Comparison of ENCODE assay signal across 7 mouse cellular contexts in genomic region chr19:45014981-45015402, GRCm38 (mm10). TPM values are rescaled to one million over a fixed set of nuclear protein-coding genes. Genes with fewer than 3 reads are reported as not detected.
DNase-seq lines count a peak whose midpoint lies in the region; ATAC-seq and TF ChIP-seq lines count a peak whose summit lies in the region.

No protein-coding gene starts in this region.

- H3K9ac ChIP-seq in ES-E14 (ENCODE audit: insufficient read depth, low read depth, low read length, poor library complexity, severe bottlenecking) = peak overlapping the region; percentile 68
- H3K9ac ChIP-seq in forebrain, embryonic 14.5 days (ENCODE audit: low read length) = peak overlapping the region; percentile 87
- peak overlapping the region; percentile 77 for H3K9ac ChIP-seq in limb, embryonic 13.5 days
- peak overlapping the region; percentile 54 for H3K9ac ChIP-seq in midbrain, embryonic 13.5 days (replicated peaks)

- no peak for ATAC-seq in forebrain, embryonic 14.5 days
- peak; percentile 26 for ATAC-seq in limb, embryonic 13.5 days (ENCODE audit: low FRiP score, low read depth)
- no peak for ATAC-seq in midbrain, embryonic 13.5 days

- no peak for TF ChIP-seq CTCF in bone marrow, adult 2 months (IDR thresholded peaks at IDR 0.05; ENCODE audit: control insufficient read depth, insufficient read depth, low read length)

- under 1% methylated on average over 25 of the region's 25 CpGs for WGBS in bone marrow, adult 2 months
- WGBS in forebrain, embryonic 14.5 days = under 1% methylated on average over 25 of the region's 25 CpGs
- under 1% methylated on average over 25 of the region's 25 CpGs for WGBS in hindbrain, embryonic 10.5 days
- 0% methylated on average over 25 of the region's 25 CpGs for WGBS in limb, embryonic 13.5 days
- WGBS in midbrain, embryonic 13.5 days = under 1% methylated on average over 25 of the region's 25 CpGs

- H3K9me3 ChIP-seq in ES-E14 (ENCODE audit: control insufficient read depth, insufficient read depth, low read depth, low read length) = no peaks in the 10 kb centered on the region
- H3K9me3 ChIP-seq in forebrain, embryonic 14.5 days (replicated peaks; ENCODE audit: control insufficient read depth, low read length) = no peaks in the 10 kb centered on the region
- H3K9me3 ChIP-seq in hindbrain, embryonic 10.5 days = no peaks in the 10 kb centered on the region
- no peaks in the 10 kb centered on the region for H3K9me3 ChIP-seq in limb, embryonic 13.5 days
- no peaks in the 10 kb centered on the region for H3K9me3 ChIP-seq in midbrain, embryonic 13.5 days

- H3K4me2 ChIP-seq in forebrain, embryonic 14.5 days (ENCODE audit: low read length) = peak overlapping the region; percentile 89
- H3K4me2 ChIP-seq in limb, embryonic 13.5 days (replicated peaks) = peak overlapping the region; percentile 91
- peak overlapping the region; percentile 78 for H3K4me2 ChIP-seq in midbrain, embryonic 13.5 days (replicated peaks)

- DNase-seq in ES-E14 (ENCODE audit: low read depth, low spot score) = no peak
- DNase-seq in forebrain, embryonic 14.5 days (ENCODE audit: low spot score) = peak; percentile 42
- peak; percentile 49 for DNase-seq in hindbrain, embryonic 10.5 days (ENCODE audit: low spot score)
- peak; percentile 66 for DNase-seq in urinary bladder, adult 2 months (ENCODE audit: low spot score)

- H3K36me3 ChIP-seq in ES-E14 (ENCODE audit: control insufficient read depth, insufficient read depth, low read length, poor library complexity, severe bottlenecking) = peaks cover 20% of the 10 kb centered on the region
- peaks cover 26% of the 10 kb centered on the region for H3K36me3 ChIP-seq in forebrain, embryonic 14.5 days (ENCODE audit: control insufficient read depth, insufficient read depth, low read length)
- peaks cover 29% of the 10 kb centered on the region for H3K36me3 ChIP-seq in hindbrain, embryonic 10.5 days
- H3K36me3 ChIP-seq in limb, embryonic 13.5 days = peaks cover 25% of the 10 kb centered on the region
- peaks cover 20% of the 10 kb centered on the region for H3K36me3 ChIP-seq in midbrain, embryonic 13.5 days

- in situ Hi-C loops in ES-E14 (cut with MboI; ENCODE audit: low sequenced_read_pairs in 2 of 2, unreplicated experiment in 2 of 2) = no loop called here

- no peak for TF ChIP-seq POLR2A in bone marrow, adult 2 months (IDR thresholded peaks at IDR 0.05; ENCODE audit: borderline replicate concordance, control insufficient read depth, low read depth, low read length)

- H3K4me3 ChIP-seq in ES-E14 (ENCODE audit: insufficient read depth in 1 of 2, low read depth in 1 of 2, low read length in 2 of 2, poor library complexity in 1 of 2, severe bottlenecking in 1 of 2) = peak overlapping the region; percentile 72 to 76
- peak overlapping the region; percentile 61 for H3K4me3 ChIP-seq in bone marrow, adult 2 months (replicated peaks; ENCODE audit: control insufficient read depth, low read depth, low read length)
- peak overlapping the region; percentile 63 for H3K4me3 ChIP-seq in forebrain, embryonic 14.5 days (ENCODE audit: low read depth, low read length)
- H3K4me3 ChIP-seq in hindbrain, embryonic 10.5 days = peak overlapping the region; percentile 73
- H3K4me3 ChIP-seq in limb, embryonic 13.5 days = peak overlapping the region; percentile 79
- peak overlapping the region; percentile 59 for H3K4me3 ChIP-seq in midbrain, embryonic 13.5 days (replicated peaks)

- H3K27ac ChIP-seq in ES-E14 (ENCODE audit: insufficient read depth, low read depth, low read length, poor library complexity, severe bottlenecking) = peak overlapping the region; percentile 57
- no peak overlapping the region for H3K27ac ChIP-seq in bone marrow, adult 2 months (ENCODE audit: control insufficient read depth, insufficient read depth, low read depth, low read length, poor library complexity)
- H3K27ac ChIP-seq in forebrain, embryonic 14.5 days (ENCODE audit: low read depth, low read length) = peak overlapping the region; percentile 97; the same call in 1 of the 2 replicates
- H3K27ac ChIP-seq in hindbrain, embryonic 10.5 days = peak overlapping the region; percentile 99
- H3K27ac ChIP-seq in limb, embryonic 13.5 days = peak overlapping the region; percentile 99
- H3K27ac ChIP-seq in midbrain, embryonic 13.5 days = peak overlapping the region; percentile 97

- H3K27me3 ChIP-seq in forebrain, embryonic 14.5 days (replicated peaks; ENCODE audit: control insufficient read depth, insufficient read depth, low read length) = no peaks in the 10 kb centered on the region
- no peaks in the 10 kb centered on the region; the same call in 1 of the 2 replicates for H3K27me3 ChIP-seq in hindbrain, embryonic 10.5 days (ENCODE audit: insufficient read depth, poor library complexity, severe bottlenecking)
- no peaks in the 10 kb centered on the region for H3K27me3 ChIP-seq in limb, embryonic 13.5 days
- no peaks in the 10 kb centered on the region for H3K27me3 ChIP-seq in midbrain, embryonic 13.5 days

- H3K4me1 ChIP-seq in ES-E14 (ENCODE audit: control insufficient read depth in 2 of 2, insufficient read depth in 2 of 2, low read length in 2 of 2, poor library complexity in 1 of 2) = peaks cover 14 to 17% of the 10 kb centered on the region in 2 experiments
- peaks cover 2% of the 10 kb centered on the region for H3K4me1 ChIP-seq in bone marrow, adult 2 months (ENCODE audit: control insufficient read depth, insufficient read depth, low read length)
- H3K4me1 ChIP-seq in forebrain, embryonic 14.5 days (ENCODE audit: control insufficient read depth, insufficient read depth, low read length) = peaks cover 27% of the 10 kb centered on the region
- peaks cover 63% of the 10 kb centered on the region for H3K4me1 ChIP-seq in hindbrain, embryonic 10.5 days (replicated peaks)
- peaks cover 61% of the 10 kb centered on the region for H3K4me1 ChIP-seq in limb, embryonic 13.5 days
- peaks cover 58% of the 10 kb centered on the region for H3K4me1 ChIP-seq in midbrain, embryonic 13.5 days (replicated peaks)

TF ChIP-seq in ES-E14, 5 proteins besides CTCF, POLR2A, EP300 and RAD21 (continues in another document):
- no peak for TF ChIP-seq MAFK (IDR thresholded peaks at IDR 0.05; ENCODE audit: insufficient read depth, low read depth, low read length)
- no peak for TF ChIP-seq ZC3H11A (IDR thresholded peaks at IDR 0.05; ENCODE audit: borderline replicate concordance, low read depth, low read length)
- no peak for TF ChIP-seq HCFC1 (IDR thresholded peaks at IDR 0.05; ENCODE audit: borderline replicate concordance, insufficient read depth, low read length)

RNA-seq across cellular contexts. Expression of gene Lzts2, which starts 0.8 kb away (rescaled TPM):
- total RNA-seq in ES-E14 (2012; rRNA removed) = 30.6 and 31.9 TPM in 2 replicates
- 3.1 and 11.2 TPM in 2 replicates for polyA plus RNA-seq in bone marrow, adult 2 months (2011; ENCODE audit: insufficient read depth, insufficient read length, low replicate concordance, missing spikeins)
- 15.3 and 17.2 TPM in 2 replicates for polyA plus RNA-seq in forebrain, embryonic 14.5 days (2014; fragmentation: Nextera tagmentation; extraction: Ambion mirVana)
- polyA plus RNA-seq in hindbrain, embryonic 10.5 days (2016; fragmentation: Nextera tagmentation; extraction: Ambion mirVana) = 67.5 and 69.1 TPM in 2 replicates
- polyA plus RNA-seq in limb, embryonic 13.5 days (2015; fragmentation: Nextera tagmentation; extraction: Ambion mirVana) = 68.8 and 68.9 TPM in 2 replicates
- polyA plus RNA-seq in midbrain, embryonic 13.5 days (2015; fragmentation: Nextera tagmentation; extraction: Ambion mirVana) = 24.6 and 30.9 TPM in 2 replicates
- 54.3 and 71.9 TPM in 2 replicates for polyA plus RNA-seq in urinary bladder, adult 2 months (2012; rRNA removed)

RNA-seq across cellular contexts. Expression of gene Mrpl43, which starts 8.8 kb away (rescaled TPM):
- total RNA-seq in ES-E14 (2012; rRNA removed) = 50.0 and 62.7 TPM in 2 replicates
- polyA plus RNA-seq in bone marrow, adult 2 months (2011; ENCODE audit: insufficient read depth, insufficient read length, low replicate concordance, missing spikeins) = 18.7 and 23.9 TPM in 2 replicates
- 67.1 and 68.4 TPM in 2 replicates for polyA plus RNA-seq in forebrain, embryonic 14.5 days (2014; fragmentation: Nextera tagmentation; extraction: Ambion mirVana)
- polyA plus RNA-seq in hindbrain, embryonic 10.5 days (2016; fragmentation: Nextera tagmentation; extraction: Ambion mirVana) = 75.6 and 83.0 TPM in 2 replicates
- polyA plus RNA-seq in limb, embryonic 13.5 days (2015; fragmentation: Nextera tagmentation; extraction: Ambion mirVana) = 69.2 and 76.3 TPM in 2 replicates
- 91.3 and 91.5 TPM in 2 replicates for polyA plus RNA-seq in midbrain, embryonic 13.5 days (2015; fragmentation: Nextera tagmentation; extraction: Ambion mirVana)
- polyA plus RNA-seq in urinary bladder, adult 2 months (2012; rRNA removed) = 54.6 and 64.0 TPM in 2 replicates

RNA-seq across cellular contexts. Expression of gene Twnk, which starts 9.5 kb away (rescaled TPM):
- total RNA-seq in ES-E14 (2012; rRNA removed) = 27.2 and 28.5 TPM in 2 replicates
- polyA plus RNA-seq in bone marrow, adult 2 months (2011; ENCODE audit: insufficient read depth, insufficient read length, low replicate concordance, missing spikeins) = 6.2 and 13.5 TPM in 2 replicates
- 10.6 and 11.6 TPM in 2 replicates for polyA plus RNA-seq in forebrain, embryonic 14.5 days (2014; fragmentation: Nextera tagmentation; extraction: Ambion mirVana)
- polyA plus RNA-seq in hindbrain, embryonic 10.5 days (2016; fragmentation: Nextera tagmentation; extraction: Ambion mirVana) = 23.6 and 32.6 TPM in 2 replicates
- polyA plus RNA-seq in limb, embryonic 13.5 days (2015; fragmentation: Nextera tagmentation; extraction: Ambion mirVana) = 22.7 and 24.1 TPM in 2 replicates
- 19.2 and 20.0 TPM in 2 replicates for polyA plus RNA-seq in midbrain, embryonic 13.5 days (2015; fragmentation: Nextera tagmentation; extraction: Ambion mirVana)
- 11.1 and 13.9 TPM in 2 replicates for polyA plus RNA-seq in urinary bladder, adult 2 months (2012; rRNA removed)

RNA-seq across cellular contexts. Expression of gene Sema4g, which starts 26.1 kb away (rescaled TPM):
- total RNA-seq in ES-E14 (2012; rRNA removed) = 3.8 and 7.3 TPM in 2 replicates
- polyA plus RNA-seq in bone marrow, adult 2 months (2011; ENCODE audit: insufficient read depth, insufficient read length, low replicate concordance, missing spikeins) = 1.2 and 6.5 TPM in 2 replicates
- polyA plus RNA-seq in forebrain, embryonic 14.5 days (2014; fragmentation: Nextera tagmentation; extraction: Ambion mirVana) = 11.0 and 11.3 TPM in 2 replicates
- 3.6 and 5.9 TPM in 2 replicates for polyA plus RNA-seq in hindbrain, embryonic 10.5 days (2016; fragmentation: Nextera tagmentation; extraction: Ambion mirVana)
- polyA plus RNA-seq in limb, embryonic 13.5 days (2015; fragmentation: Nextera tagmentation; extraction: Ambion mirVana) = 6.9 and 7.4 TPM in 2 replicates
- polyA plus RNA-seq in midbrain, embryonic 13.5 days (2015; fragmentation: Nextera tagmentation; extraction: Ambion mirVana) = 13.4 and 15.7 TPM in 2 replicates
- 61.6 and 68.4 TPM in 2 replicates for polyA plus RNA-seq in urinary bladder, adult 2 months (2012; rRNA removed)

RNA-seq across cellular contexts. Expression of gene Pdzd7, which starts 30.5 kb away (rescaled TPM):
- total RNA-seq in ES-E14 (2012; rRNA removed) = 0.45 and 1.5 TPM in 2 replicates
- polyA plus RNA-seq in bone marrow, adult 2 months (2011; ENCODE audit: insufficient read depth, insufficient read length, low replicate concordance, missing spikeins) = not detected in 2 replicates
- 1.1 and 1.8 TPM in 2 replicates for polyA plus RNA-seq in forebrain, embryonic 14.5 days (2014; fragmentation: Nextera tagmentation; extraction: Ambion mirVana)
- 0.26 and 0.40 TPM in 2 replicates for polyA plus RNA-seq in hindbrain, embryonic 10.5 days (2016; fragmentation: Nextera tagmentation; extraction: Ambion mirVana)
- 0.41 and 0.56 TPM in 2 replicates for polyA plus RNA-seq in limb, embryonic 13.5 days (2015; fragmentation: Nextera tagmentation; extraction: Ambion mirVana)
- polyA plus RNA-seq in midbrain, embryonic 13.5 days (2015; fragmentation: Nextera tagmentation; extraction: Ambion mirVana) = 1.3 and 1.8 TPM in 2 replicates
- 0.99 and 1.1 TPM in 2 replicates for polyA plus RNA-seq in urinary bladder, adult 2 months (2012; rRNA removed)
